Mouse (Mus musculus) MEL (cell line): Measurements from ENCODE around the gene Endov.

Source experiments
- BHLHE40 ChIP-seq: IDR thresholded peaks from 2 replicates; pipeline ENCODE4 v1.6.1; 2012; ENCODE audit warnings: low read depth, mild to moderate bottlenecking, inconsistent platforms, low read length, improper control_type of control experiment, borderline replicate concordance
- CHD1 ChIP-seq: IDR thresholded peaks from 2 replicates; pipeline ENCODE4 v1.6.1; 2012; ENCODE audit warnings: low read depth, mild to moderate bottlenecking, inconsistent platforms, low read length, improper control_type of control experiment
- CTCF ChIP-seq, 3 experiments: IDR thresholded peaks in 2 of 3; conservative IDR thresholded peaks in 1 of 3; 2 replicates each; pipeline ENCODE4 v1.5.1; 2011 to 2012; ENCODE audit warnings: low read length in 3 of 3, low read depth in 2 of 3, mild to moderate bottlenecking in 2 of 3, improper control_type of control experiment in 1 of 3, inconsistent platforms in 1 of 3, mixed read lengths in 1 of 3, moderate library complexity in 1 of 3; ENCODE audit not compliant: control insufficient read depth in 1 of 3, insufficient read depth in 1 of 3, poor library complexity in 1 of 3, severe bottlenecking in 1 of 3
- EP300 ChIP-seq, 2 experiments: IDR thresholded peaks; 2 replicates each; pipeline ENCODE4 v1.6.1; 2011; ENCODE audit warnings: improper control_type of control experiment in 2 of 2, low read length in 2 of 2, low read depth in 1 of 2, mild to moderate bottlenecking in 1 of 2
- JUND ChIP-seq: IDR thresholded peaks from 2 replicates; pipeline ENCODE4 v1.6.1; 2011; ENCODE audit warnings: low read depth, mild to moderate bottlenecking, improper control_type of control experiment, low read length
- UBTF ChIP-seq: IDR thresholded peaks from 2 replicates; pipeline ENCODE4 v1.6.1; 2012; ENCODE audit warnings: low read depth, mild to moderate bottlenecking, inconsistent platforms, low read length, improper control_type of control experiment, moderate library complexity, borderline replicate concordance; ENCODE audit not compliant: insufficient read depth
- USF1 ChIP-seq: IDR thresholded peaks from 2 replicates; pipeline ENCODE4 v1.6.1; 2014; ENCODE audit warnings: low read depth, mild to moderate bottlenecking, inconsistent platforms, low read length, improper control_type of control experiment, moderate library complexity

DNA sequence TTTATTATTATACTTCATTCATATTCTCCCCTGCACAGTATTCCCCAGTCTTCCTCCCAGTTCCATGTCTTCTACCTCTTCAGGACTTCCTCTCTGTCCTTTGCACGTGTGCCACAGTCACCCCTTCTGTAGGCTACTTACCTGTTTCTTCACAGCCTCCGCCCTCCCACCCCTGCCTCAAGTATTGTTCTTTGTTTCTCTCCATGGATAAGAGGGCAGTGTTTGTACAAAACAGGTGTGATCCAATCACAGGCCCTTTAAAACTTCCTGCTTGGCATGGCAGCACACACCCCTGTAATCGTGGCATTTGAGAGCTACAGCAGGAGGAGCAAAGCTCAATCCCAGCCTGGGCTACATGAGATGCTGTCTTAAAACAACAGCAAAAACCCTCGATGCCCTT lies 2.4 kb downstream of the Endov start:
- TF ChIP-seq EP300 (IDR thresholded peaks at IDR 0.05; ENCODE audit: low read depth in 1 of 2, low read length in 2 of 2) (no peak), CTCF (IDR thresholded peaks at IDR 0.05 in 2 of 3, conservative IDR thresholded peaks at IDR 0.05 in 1 of 3; ENCODE audit: control insufficient read depth in 1 of 3, insufficient read depth in 1 of 3, low read depth in 2 of 3, low read length in 3 of 3, poor library complexity in 1 of 3, severe bottlenecking in 1 of 3) (no peak), USF1 (no peak), UBTF (no peak), CHD1 (no peak), BHLHE40 (no peak), JUND (no peak)
